Mouse (Mus musculus) olfactory bulb, adult 2 months (tissue): ENCODE measurements around the gene Otos.

Experiments used
- CTCF ChIP-seq: fragments of 200-500 bp; IDR thresholded peaks from 2 replicates; pipeline ENCODE4 v1.5.1; 2012; ENCODE audit warnings: low read depth, mild to moderate bottlenecking, low read length, moderate library complexity; ENCODE audit not compliant: insufficient read depth
- POLR2A ChIP-seq: fragments of 200-500 bp; IDR thresholded peaks from 2 replicates; pipeline ENCODE4 v1.6.1; 2012; ENCODE audit warnings: mild to moderate bottlenecking, low read depth, low read length, moderate library complexity; ENCODE audit not compliant: insufficient read depth

DNA sequence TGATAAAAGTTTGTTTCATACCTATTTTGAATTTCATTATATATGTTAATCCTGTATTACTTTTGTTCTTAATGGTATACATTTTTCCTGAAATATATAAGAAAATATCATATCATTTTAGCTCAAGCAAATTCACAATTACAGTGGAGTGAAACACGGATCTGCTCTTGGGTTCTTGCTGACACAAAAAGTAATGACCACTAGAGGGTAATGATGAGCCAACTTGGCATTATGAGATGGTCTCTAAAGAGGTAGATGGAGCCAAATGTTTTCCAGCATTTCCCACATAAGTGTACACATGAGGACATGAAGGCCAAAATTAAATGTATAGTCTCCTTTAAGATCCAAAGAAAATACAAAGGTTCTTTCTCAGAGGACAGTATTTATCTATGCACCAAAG is 34.1 kb downstream of the Otos start:
- TF ChIP-seq POLR2A = no peak
- no peak for TF ChIP-seq CTCF
